Mouse (Mus musculus): ENCODE measurements at regions not wholly inside any gene's neighbourhood (a gene's known extent, or its start where the extent isn't known, plus 50 kb on each side); places are given as distances from the start of the nearest gene placed in this dataset.
A peak's percentile ranks its signal among the peaks of the same experiment; 100 is the strongest.

GRCm38 (mm10) chr16:26168216-26168615 lies 62.6 kb upstream of the P3h2 start:
- no peak for DNase-seq

DNA sequence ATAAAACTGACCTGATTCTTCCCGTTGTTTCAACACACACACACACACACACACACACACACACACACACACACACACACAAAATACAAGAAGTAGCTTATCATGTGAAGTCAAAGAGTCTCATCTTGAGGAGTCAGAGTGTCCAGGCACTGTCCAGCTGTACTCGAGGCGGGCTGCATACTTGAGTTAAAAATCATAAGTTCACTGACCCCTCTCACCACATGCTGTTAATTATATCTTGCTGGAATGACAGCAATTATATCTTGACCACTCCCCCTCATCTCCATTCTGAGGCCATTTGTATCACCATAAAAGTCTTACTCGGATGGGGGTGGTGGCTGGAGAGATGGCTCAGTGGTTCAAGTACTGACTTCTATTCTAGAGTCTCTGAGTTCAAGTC lies 58.5 kb upstream of the P3h2 start:
- DNase-seq, result peak; percentile 11 to 56

DNA sequence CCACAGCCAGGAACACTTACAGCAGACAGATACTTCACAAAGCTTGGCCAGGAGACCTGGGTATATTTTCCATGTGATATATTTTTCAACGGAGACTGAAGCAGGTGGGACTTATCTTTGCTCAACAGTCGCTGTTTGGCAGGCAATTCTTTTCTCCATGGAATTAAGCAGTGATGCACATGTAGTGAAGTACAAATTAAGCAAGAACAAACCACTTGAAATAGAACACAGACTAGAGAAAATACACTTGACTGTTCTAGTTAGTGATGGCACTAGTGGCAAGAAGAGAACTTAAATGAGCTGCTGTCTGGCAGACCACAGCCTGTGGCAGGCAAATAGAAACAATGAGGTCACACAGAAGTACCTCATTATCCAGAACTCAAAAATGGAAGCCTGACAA lies 57.8 kb upstream of the P3h2 start:
- no peak for DNase-seq

DNA sequence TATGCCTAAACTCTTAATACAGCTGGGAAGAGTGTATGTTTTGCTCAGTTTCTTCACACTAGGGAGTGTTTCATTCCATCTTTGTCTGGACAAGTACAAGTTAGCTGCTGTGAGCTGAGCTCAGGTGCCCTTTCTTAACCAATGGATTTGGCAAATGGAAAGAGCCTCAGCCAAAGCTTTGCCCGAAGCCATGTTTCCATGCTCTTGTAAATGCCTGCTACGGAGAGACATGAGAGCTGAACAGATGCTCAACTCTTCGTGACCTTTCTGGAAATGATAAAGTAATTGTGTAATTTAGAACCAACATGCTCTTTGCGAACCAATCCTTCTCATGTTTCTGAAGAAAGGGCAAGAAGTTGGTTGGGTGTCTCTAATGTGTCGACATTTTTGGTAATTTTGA lies 52.0 kb upstream of the P3h2 start:
- no peak for DNase-seq

Data from kidney, postnatal 25 days (tissue).